Mouse (Mus musculus) embryo, embryonic 10.5 days (tissue): Measurements from ENCODE around the gene Cdc42bpb.

Experiments
- DNase-seq: peaks from one replicate; pipeline ENCODE4 v3.0.0-alpha.2; 2015; ENCODE audit warnings: low spot score

Cdc42bpb gene

DNA sequence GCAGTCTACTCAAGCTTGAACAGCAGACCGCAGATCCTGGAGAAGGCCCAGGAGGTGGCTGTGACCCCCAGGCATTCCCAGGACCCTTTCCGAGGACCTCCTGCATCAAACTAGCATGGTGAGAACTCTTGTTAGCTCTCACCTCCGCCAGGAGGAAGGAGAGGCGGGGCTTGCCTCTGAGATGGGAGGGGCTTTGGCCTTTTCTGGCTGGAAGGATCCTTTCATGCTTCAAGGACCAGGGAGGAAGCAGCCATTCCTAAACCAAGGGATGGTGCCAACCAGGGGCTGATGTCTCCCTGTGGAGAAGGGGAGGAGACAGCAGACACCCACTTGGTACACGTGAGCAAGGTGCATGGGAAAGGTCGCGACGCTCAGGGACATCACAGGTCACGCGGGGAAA is 93.0 kb downstream of the Cdc42bpb start:
- peak; percentile 47 for DNase-seq

GRCm38 (mm10) chr12:111283573-111283972 is 93.9 kb downstream of the Cdc42bpb start:
- no peak for DNase-seq

GRCm38 (mm10) chr12:111276371-111276770 is 101.1 kb downstream of the Cdc42bpb start:
- no peak for DNase-seq

GRCm38 (mm10) chr12:111275150-111275841 is 102.2 kb downstream of the Cdc42bpb start:
- DNase-seq = no peak

- DNase-seq = no peak
Measured at GRCm38 (mm10) chr12:111274447-111275149, 102.9 kb downstream of the Cdc42bpb start.

GRCm38 (mm10) chr12:111274006-111274405 is 103.5 kb downstream of the Cdc42bpb start:
- no peak for DNase-seq

GRCm38 (mm10) chr12:111272420-111272819 is 105.1 kb downstream of the Cdc42bpb start:
- peak; percentile 91 for DNase-seq

- no peak for DNase-seq
Measured at GRCm38 (mm10) chr12:111271966-111272365, 105.6 kb downstream of the Cdc42bpb start.

DNA sequence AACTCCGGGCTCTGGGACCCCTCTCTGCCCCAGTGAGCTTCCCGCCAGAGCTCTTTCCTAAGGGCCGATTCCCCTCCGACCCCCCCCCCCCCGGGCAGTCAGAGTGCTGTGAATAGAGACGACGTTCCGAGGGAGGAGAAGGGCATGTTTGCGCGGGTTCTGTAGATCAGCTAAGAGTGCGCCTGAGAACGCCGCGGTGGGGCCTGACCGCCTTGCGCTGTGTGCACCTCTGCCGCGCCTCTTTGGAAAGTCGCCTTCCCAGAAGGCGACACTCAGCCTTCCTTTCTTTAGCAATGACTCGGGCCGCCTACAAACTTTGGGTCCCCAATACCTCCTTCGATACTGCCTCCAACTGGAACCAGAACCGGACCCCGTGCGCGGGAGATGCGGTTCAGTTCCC is 106.1 kb downstream of the Cdc42bpb start:
- DNase-seq = no peak

DNA sequence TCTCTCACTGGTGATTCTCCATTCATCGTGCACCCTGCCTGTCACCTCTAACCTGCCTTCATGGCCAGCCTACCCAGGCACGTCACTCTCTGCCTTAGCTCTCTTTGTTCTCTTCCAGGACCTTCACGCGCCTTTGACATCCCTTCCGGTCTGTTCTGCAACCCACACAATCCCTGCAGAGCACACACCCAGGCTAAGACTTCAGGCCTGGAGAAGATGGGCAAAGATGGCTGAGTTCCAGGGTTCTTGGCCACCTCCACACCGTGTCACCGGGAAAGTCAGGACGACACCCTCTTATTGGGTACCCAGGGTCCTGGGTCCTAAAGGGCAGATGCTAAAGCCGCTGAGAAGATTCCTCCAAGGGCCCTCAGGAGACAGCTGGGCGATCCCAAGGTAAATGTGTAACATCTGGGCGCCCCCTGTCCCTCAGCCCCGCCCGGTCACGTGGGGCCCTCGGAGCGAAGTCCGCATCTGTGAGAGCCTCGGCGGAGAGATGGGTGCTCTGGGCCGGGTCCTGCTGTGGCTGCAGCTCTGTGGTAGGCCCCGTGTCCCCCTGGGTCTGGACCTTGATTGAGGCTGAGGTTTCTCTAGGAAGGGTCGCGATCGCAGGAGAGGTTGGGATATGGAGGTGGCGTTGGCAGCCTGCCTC is 106.8 kb downstream of the Cdc42bpb start, which contains the start of gene Amn:
Gene Amn (plus strand): TSS at position 467 of the 649 bp plus-strand sequence.
- DNase-seq = no peak

GRCm38 (mm10) chr12:111267673-111268325 is 109.7 kb downstream of the Cdc42bpb start:
- DNase-seq = no peak

GRCm38 (mm10) chr12:111266592-111266991 is 110.9 kb downstream of the Cdc42bpb start:
- DNase-seq = no peak

DNA sequence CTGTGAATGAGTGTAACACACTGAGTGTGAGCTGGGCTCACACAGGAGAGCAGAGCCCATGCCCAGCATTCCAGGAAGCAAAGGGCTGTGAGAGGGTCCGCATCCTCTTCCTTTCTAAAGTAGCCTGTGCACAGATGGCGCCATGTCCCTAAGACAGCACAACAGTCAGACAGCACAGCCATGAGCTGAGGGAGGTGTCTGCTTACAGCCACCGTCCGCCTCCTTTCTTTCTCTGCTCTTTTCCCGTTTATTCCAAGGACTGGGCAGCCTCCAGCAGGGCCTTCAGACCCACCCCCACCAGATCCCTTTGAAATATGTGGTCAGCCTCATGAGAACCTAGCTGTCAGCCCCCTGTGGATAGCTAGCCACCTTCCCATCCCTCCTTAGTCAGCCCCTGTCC is 112.3 kb downstream of the Cdc42bpb start:
- DNase-seq = no peak

GRCm38 (mm10) chr12:111263650-111264049 is 113.9 kb downstream of the Cdc42bpb start:
- no peak for DNase-seq

DNA sequence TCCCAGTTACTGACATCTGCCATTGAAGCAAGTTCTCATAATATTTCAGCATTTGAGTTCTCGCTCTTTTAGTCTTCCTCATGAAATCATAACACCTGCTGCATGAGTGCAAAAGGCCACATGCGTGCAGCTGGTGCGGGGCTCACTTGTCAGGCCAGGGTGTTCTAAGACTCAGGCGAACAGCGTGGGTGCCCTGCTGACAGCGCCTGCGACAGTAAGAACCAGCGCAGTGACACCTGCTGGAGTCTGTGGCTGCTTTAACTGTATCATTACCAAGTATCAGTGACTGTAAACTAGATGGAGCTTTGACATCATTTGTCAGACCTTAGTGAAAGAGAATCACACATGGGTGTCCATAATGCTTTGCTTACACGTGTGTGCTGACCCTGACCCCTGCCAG is 126.3 kb downstream of the Cdc42bpb start:
- no peak for DNase-seq

DNA sequence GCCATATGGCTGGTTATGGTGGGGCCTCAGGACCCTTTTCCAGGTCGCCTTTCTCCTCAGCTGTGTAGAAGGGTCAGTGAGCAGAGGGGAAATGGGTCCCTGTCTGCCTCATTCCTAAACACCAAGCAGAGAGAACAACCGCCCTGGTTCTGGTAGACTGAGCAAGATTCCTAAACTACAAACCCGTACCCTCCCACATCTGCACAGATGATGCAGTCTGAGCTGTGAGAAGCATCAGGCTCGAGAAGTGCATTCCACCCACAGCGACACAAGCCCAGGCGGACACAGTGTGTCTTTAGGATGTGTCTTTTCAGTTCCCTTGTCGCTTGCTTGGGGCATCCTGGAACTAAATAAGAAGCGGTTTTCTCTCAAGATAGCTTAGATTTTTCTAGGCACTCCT is 127.4 kb downstream of the Cdc42bpb start:
- DNase-seq = no peak

GRCm38 (mm10) chr12:111249095-111249494 is 128.4 kb downstream of the Cdc42bpb start:
- no peak for DNase-seq

DNA sequence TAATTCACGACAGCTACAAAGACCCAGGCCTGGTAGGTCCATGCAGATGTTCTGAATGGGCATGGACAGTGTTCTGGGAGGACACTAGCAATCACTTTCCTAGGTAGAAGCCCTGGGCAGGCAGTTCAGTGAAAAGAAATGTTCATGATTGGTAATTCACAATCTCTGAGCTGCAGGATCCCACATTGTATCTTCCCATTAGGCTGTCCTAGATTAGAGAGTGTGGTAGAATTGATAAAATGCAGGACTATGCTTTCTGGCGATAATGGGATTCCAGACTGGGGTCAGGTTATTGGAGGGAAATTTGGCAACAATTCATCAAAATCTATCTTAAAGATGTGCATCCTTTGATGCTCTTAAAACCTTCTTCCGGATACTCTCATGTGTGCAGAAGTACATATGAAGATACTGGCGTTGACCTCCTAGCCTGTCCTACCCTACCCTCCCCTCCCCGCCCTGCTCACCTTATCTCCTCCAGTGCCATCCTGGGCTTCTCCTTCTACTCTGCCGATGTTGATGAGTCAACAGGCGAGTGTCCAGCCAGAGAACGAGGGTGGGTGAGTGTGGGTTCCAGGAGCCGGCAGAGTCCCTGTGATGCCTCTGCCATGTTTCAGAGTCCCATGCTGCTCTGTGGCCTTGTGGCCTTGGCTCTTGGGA is 130.6 kb downstream of the Cdc42bpb start:
- no peak for DNase-seq

DNA sequence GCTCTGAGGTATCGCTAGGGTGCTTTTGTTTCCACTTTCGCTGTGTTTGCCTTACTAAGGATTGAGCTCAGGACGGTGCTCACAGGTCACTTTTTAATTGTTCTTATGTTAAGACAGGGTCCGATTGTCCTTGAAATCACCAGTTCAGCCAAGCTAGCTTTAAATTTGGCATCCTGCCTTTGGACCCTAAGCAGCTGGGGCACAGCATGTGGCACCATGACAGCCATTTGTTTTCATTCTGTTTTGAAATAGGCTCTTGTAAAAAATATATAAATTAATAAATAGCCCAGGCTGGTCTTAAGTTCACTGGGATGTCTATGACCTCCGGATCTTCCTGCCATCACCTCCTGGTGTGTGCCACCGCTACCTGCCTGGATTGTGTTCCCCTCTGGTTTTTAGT is 132.4 kb downstream of the Cdc42bpb start:
- no peak for DNase-seq

- no peak for DNase-seq
Measured at GRCm38 (mm10) chr12:111243733-111244132, 133.8 kb downstream of the Cdc42bpb start.
